In genomic region chr2:165982512-165983389, GRCm38 (mm10) we compare ENCODE assay signal across 9 mouse cellular contexts. TPM values are rescaled to one million over a fixed set of nuclear protein-coding genes. Genes with fewer than 3 reads are reported as not detected.
DNase-seq lines count a peak whose midpoint lies in the region; ATAC-seq lines count a peak whose summit lies in the region.
"Had no signal": no experiment of that assay in that cellular context is flagged by ENCODE, and none has a peak within 500 bp of the region (broad histone marks: within the 10 kb centered on the region; RNA-seq: fewer than 3 reads in every experiment).

No protein-coding gene starts in this region.

- H3K27me3 ChIP-seq in embryonic facial prominence, embryonic 14.5 days (replicated peaks; ENCODE audit: control insufficient read depth, insufficient read depth, low read length), result no peaks in the 10 kb centered on the region
- H3K27me3 ChIP-seq in liver, embryonic 16.5 days (ENCODE audit: control insufficient read depth, insufficient read depth, low read depth, low read length), result no peaks in the 10 kb centered on the region
- H3K27me3 ChIP-seq: hindbrain, embryonic 15.5 days had no signal

- H3K27ac ChIP-seq in embryonic facial prominence, embryonic 14.5 days (replicated peaks; ENCODE audit: low read depth, low read length), result no peak overlapping the region
- H3K27ac ChIP-seq in liver, embryonic 16.5 days (ENCODE audit: low read length), result peak overlapping the region; percentile 80
- H3K27ac ChIP-seq: hindbrain, embryonic 15.5 days had no signal

- H3K4me2 ChIP-seq in embryonic facial prominence, embryonic 14.5 days (ENCODE audit: low read depth, low read length), result no peak overlapping the region
- peak overlapping the region; percentile 51 for H3K4me2 ChIP-seq in liver, embryonic 16.5 days (ENCODE audit: low read depth, low read length)
- H3K4me2 ChIP-seq: hindbrain, embryonic 15.5 days had no signal

- H3K9me3 ChIP-seq in embryonic facial prominence, embryonic 14.5 days (ENCODE audit: control insufficient read depth, low read length), result no peaks in the 10 kb centered on the region
- H3K9me3 ChIP-seq in liver, embryonic 16.5 days (replicated peaks; ENCODE audit: control insufficient read depth, low read length), result no peaks in the 10 kb centered on the region
- H3K9me3 ChIP-seq: hindbrain, embryonic 15.5 days had no signal

- no peak overlapping the region for H3K4me3 ChIP-seq in embryonic facial prominence, embryonic 14.5 days (ENCODE audit: low read depth, low read length)
- peak overlapping the region; percentile 21 for H3K4me3 ChIP-seq in liver, embryonic 16.5 days (ENCODE audit: low read depth, low read length)
- H3K4me3 ChIP-seq: hindbrain, embryonic 15.5 days had no signal

- 44% methylated on average over 16 of the region's 16 CpGs for WGBS in embryonic facial prominence, embryonic 14.5 days
- WGBS in liver, embryonic 16.5 days (ENCODE audit: insufficient replicate concordance), result 14% methylated on average over 16 of the region's 16 CpGs

- no peaks in the 10 kb centered on the region for H3K36me3 ChIP-seq in embryonic facial prominence, embryonic 14.5 days (ENCODE audit: control insufficient read depth, insufficient read depth, low read length)
- no peaks in the 10 kb centered on the region for H3K36me3 ChIP-seq in liver, embryonic 16.5 days (ENCODE audit: control insufficient read depth, insufficient read depth)
- H3K36me3 ChIP-seq: hindbrain, embryonic 15.5 days had no signal

- DNase-seq in 3134 (ENCODE audit: extremely low read depth, insufficient read length, low spot score), result peak; percentile 69
- DNase-seq in ES-CJ7 (ENCODE audit: low read depth, low spot score), result peak; percentile 92
- DNase-seq in embryonic facial prominence, embryonic 14.5 days (ENCODE audit: low spot score), result peak; percentile 72
- peak; percentile 62 to 91 for DNase-seq in spleen, postnatal 10 days (ENCODE audit: low spot score in 2 of 2)
- DNase-seq in left cerebral cortex, adult 8-10 months (ENCODE audit: low spot score in 2 of 2), result no peak

- no peak; the same call in 1 of the 2 replicates for ATAC-seq in embryonic facial prominence, embryonic 14.5 days (ENCODE audit: low read depth)
- ATAC-seq in hematopoietic stem cell, adult 5-6 weeks (replicated peaks in 1 of 2; ENCODE audit: insufficient read depth in 1 of 2, low FRiP score in 2 of 2, low TSS enrichment in 1 of 2, low read depth in 1 of 2, poor library complexity in 2 of 2, severe bottlenecking in 2 of 2), result peak; percentile 84 to 88
- ATAC-seq in liver, embryonic 16.5 days (ENCODE audit: low read depth), result peak; percentile 87
- ATAC-seq in frontal cortex, adult (ENCODE audit: low TSS enrichment), result no peak

- no peak overlapping the region for H3K9ac ChIP-seq in embryonic facial prominence, embryonic 14.5 days (ENCODE audit: low read depth, low read length)
- H3K9ac ChIP-seq in liver, embryonic 16.5 days (ENCODE audit: low read depth, low read length), result no peak overlapping the region
- H3K9ac ChIP-seq: hindbrain, embryonic 15.5 days had no signal

- no peaks in the 10 kb centered on the region for H3K4me1 ChIP-seq in embryonic facial prominence, embryonic 14.5 days (ENCODE audit: control insufficient read depth, insufficient read depth, low read length)
- H3K4me1 ChIP-seq in liver, embryonic 16.5 days (ENCODE audit: control insufficient read depth, low read depth, low read length), result peaks cover 21% of the 10 kb centered on the region

RNA-seq across cellular contexts. Expression of gene Ncoa3, which starts 9.7 kb away (rescaled TPM):
- polyA plus RNA-seq in embryonic facial prominence, embryonic 14.5 days (2014; fragmentation: Nextera tagmentation; extraction: Ambion mirVana), result 15.4 and 15.6 TPM in 2 replicates
- total RNA-seq in hematopoietic stem cell, adult 5-6 weeks (2017), result 31.0 and 35.7 TPM in 2 replicates
- 3.7 and 4.2 TPM in 2 replicates for polyA plus RNA-seq in liver, embryonic 16.5 days (2015; fragmentation: Nextera tagmentation; extraction: Ambion mirVana)
- total RNA-seq in left cerebral cortex, adult 8-10 months (2022), result 10 to 100 TPM; 33.3 to 35.9 (median 34.5) TPM

Comparison
In these comparisons a context has a peak if more than half of its experiments do, and no peak if none do; other contexts are left out.
1. DNase-seq: peak in 3134 (single experiment), ES-CJ7 (single experiment), embryonic facial prominence, embryonic 14.5 days (single experiment) and spleen, postnatal 10 days (2 of 2); none in left cerebral cortex, adult 8-10 months (0 of 2).
2. ATAC-seq: peak in hematopoietic stem cell, adult 5-6 weeks (2 of 2) and liver, embryonic 16.5 days (single experiment); none in embryonic facial prominence, embryonic 14.5 days (single experiment) and frontal cortex, adult (single experiment).